Mouse (Mus musculus) frontal cortex, adult 2 months (tissue): Measurements from ENCODE around the gene 4933424G06Rik. TPM values are rescaled to one million over a fixed set of nuclear protein-coding genes. Genes with fewer than 3 reads are reported as not detected.

ENCODE experiments used
- polyA plus RNA-seq: library from polyadenylated mRNA; depleted of rRNA; stranded (reverse); fragments of >200 nt; gene quantifications from 2 replicates; pipeline ENCODE4 v1.2.3, GENCODE M21; 2012; rRNA removed

Gene 4933424G06Rik
- polyA plus RNA-seq, 1 experiment = 0.10 TPM

Other genes starting within 250 kb of the 4933424G06Rik start
- 7.9 and 8.6 TPM in 2 replicates for gene Cnnm4, start 238.5 kb upstream of the 4933424G06Rik start, polyA plus RNA-seq
- 26.6 and 27.1 TPM in 2 replicates for gene Cnnm3, start 198.3 kb upstream of the 4933424G06Rik start, polyA plus RNA-seq
- 9.5 and 11.5 TPM in 2 replicates for gene Ankrd23, start 173.3 kb upstream of the 4933424G06Rik start, polyA plus RNA-seq
- 0.04 TPM in 1 of 2 replicates, not detected in the other for gene Gm42417, start 170.7 kb upstream of the 4933424G06Rik start, polyA plus RNA-seq
- 16.2 and 17.7 TPM in 2 replicates for gene Ankrd39, start 162.7 kb upstream of the 4933424G06Rik start, polyA plus RNA-seq
- gene Sema4c, start 151.8 kb upstream of the 4933424G06Rik start, polyA plus RNA-seq = 12.3 and 12.7 TPM in 2 replicates
- gene Fam178b, start 27.0 kb upstream of the 4933424G06Rik start, polyA plus RNA-seq = 0.58 and 1.4 TPM in 2 replicates
- gene Cox5b, start 18.7 kb upstream of the 4933424G06Rik start, polyA plus RNA-seq = 636 and 685 TPM in 2 replicates
- 362 and 413 TPM in 2 replicates for gene Actr1b, start 4.3 kb downstream of the 4933424G06Rik start, polyA plus RNA-seq
- 2.5 and 3.7 TPM in 2 replicates for gene Zap70, start 51.6 kb downstream of the 4933424G06Rik start, polyA plus RNA-seq
- 42.4 and 44.8 TPM in 2 replicates for gene Tmem131, start 233.5 kb downstream of the 4933424G06Rik start, polyA plus RNA-seq